Mouse (Mus musculus): Measurements from ENCODE around the gene Exoc6. TPM values are rescaled to one million over a fixed set of nuclear protein-coding genes. Genes with fewer than 3 reads are reported as not detected.

The Exoc6 gene
- total and polyA plus RNA-seq, 3 experiments, result 30.2 to 41.2 TPM; not detected in 1

GRCm38 (mm10) chr19:37580438-37580837, 30.2 kb downstream of the Exoc6 start:
- no peaks in the 10 kb centered on the region for H3K9me3 ChIP-seq (replicated peaks; ENCODE audit: insufficient read depth, low read length)
- no peaks in the 10 kb centered on the region for H3K79me2 ChIP-seq (ENCODE audit: control insufficient read depth, insufficient read depth, low read length, poor library complexity)
- no peak overlapping the region for H3K27ac ChIP-seq (ENCODE audit: control insufficient read depth, low read depth, low read length)
- H3K27me3 ChIP-seq (ENCODE audit: control insufficient read depth in 1 of 2, insufficient read depth in 2 of 2, low read length in 2 of 2), result no peaks in the 10 kb centered on the region
- no peak overlapping the region for H3K9ac ChIP-seq (ENCODE audit: control insufficient read depth, low read depth, low read length, poor library complexity, severe bottlenecking)
- DNase-seq (ENCODE audit: low read depth, low spot score), result no peak
- H3K4me1 ChIP-seq (ENCODE audit: control insufficient read depth in 1 of 2, insufficient read depth in 2 of 2, low read length in 2 of 2), result no peaks in the 10 kb centered on the region
- no peak for TF ChIP-seq POLR2A (IDR thresholded peaks at IDR 0.05; ENCODE audit: control insufficient read depth in 1 of 2, insufficient read depth in 1 of 2, low read depth in 1 of 2, low read length in 2 of 2, poor library complexity in 1 of 2)
- TF ChIP-seq ZKSCAN1 (IDR thresholded peaks at IDR 0.05; ENCODE audit: low read depth, low read length), result no peak
- TF ChIP-seq MAZ (IDR thresholded peaks at IDR 0.05; ENCODE audit: low read depth, low read length), result no peak
- TF ChIP-seq ZC3H11A (IDR thresholded peaks at IDR 0.05; ENCODE audit: low read depth, low read length), result no peak
- TF ChIP-seq TBP (IDR thresholded peaks at IDR 0.05; ENCODE audit: low read depth, low read length), result no peak
- no peak for TF ChIP-seq MYB (IDR thresholded peaks at IDR 0.05; ENCODE audit: low read depth, low read length)
- TF ChIP-seq SIN3A (IDR thresholded peaks at IDR 0.05; ENCODE audit: low read length), result no peak
- no peak for TF ChIP-seq ZNF384 (IDR thresholded peaks at IDR 0.05; ENCODE audit: low read depth, low read length)
- no peak for TF ChIP-seq MYC (IDR thresholded peaks at IDR 0.05; ENCODE audit: low read depth, low read length)
- no peak for TF ChIP-seq ZMIZ1 (IDR thresholded peaks at IDR 0.05; ENCODE audit: low read depth, low read length)
- TF ChIP-seq ELF1 (IDR thresholded peaks at IDR 0.05; ENCODE audit: low read depth, low read length), result no peak
- no peak for TF ChIP-seq UBTF (IDR thresholded peaks at IDR 0.05; ENCODE audit: borderline replicate concordance, insufficient read depth, low read depth, low read length)
- no peak for TF ChIP-seq SMC3 (IDR thresholded peaks at IDR 0.05; ENCODE audit: low read depth, low read length)
- no peak for TF ChIP-seq NELFE (IDR thresholded peaks at IDR 0.05; ENCODE audit: low read depth, low read length)
- no peak for TF ChIP-seq MAFK (IDR thresholded peaks at IDR 0.05; ENCODE audit: borderline replicate concordance, low read depth, low read length)
- TF ChIP-seq CHD1 (IDR thresholded peaks at IDR 0.05; ENCODE audit: low read depth, low read length), result no peak
- TF ChIP-seq GABPA (IDR thresholded peaks at IDR 0.05; ENCODE audit: low read depth, low read length), result no peak
- no peak for TF ChIP-seq MEF2A (IDR thresholded peaks at IDR 0.05; ENCODE audit: extremely low read depth, insufficient replicate concordance, low read depth, low read length, poor library complexity, severe bottlenecking)
- TF ChIP-seq ETS1 (IDR thresholded peaks at IDR 0.05; ENCODE audit: low read depth, low read length), result no peak
- TF ChIP-seq GATA1 (IDR thresholded peaks at IDR 0.05; ENCODE audit: low read depth, low read length), result no peak
- no peak overlapping the region for H3K4me3 ChIP-seq (ENCODE audit: control insufficient read depth in 1 of 2, insufficient read depth in 1 of 2, low read depth in 2 of 2, low read length in 2 of 2)
- H3K36me3 ChIP-seq (ENCODE audit: control insufficient read depth in 1 of 2, insufficient read depth in 2 of 2, low read length in 2 of 2), result peaks cover 0 to 25% of the 10 kb centered on the region in 2 experiments; a peak in 2 of 4 replicates

DNA sequence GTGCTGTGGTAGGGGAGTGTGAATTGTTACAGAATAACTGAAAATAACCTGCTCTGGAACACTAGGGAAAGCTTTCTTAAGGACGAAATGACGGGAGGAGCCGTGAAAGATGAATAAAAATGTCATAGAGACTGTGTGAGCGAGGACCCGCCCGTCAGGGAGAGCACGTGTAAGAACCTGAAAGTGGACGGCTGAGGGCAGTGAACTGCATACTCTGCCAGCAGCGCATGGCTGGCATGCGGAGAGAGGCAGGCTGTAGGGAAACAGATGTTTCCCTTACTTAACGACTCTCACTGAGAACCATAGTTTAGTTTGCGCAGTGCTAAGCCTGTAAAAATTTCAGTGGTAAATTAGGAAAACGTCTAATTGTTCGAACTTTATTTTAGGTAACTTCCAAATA, 35.0 kb downstream of the Exoc6 start:
- H3K27me3 ChIP-seq (ENCODE audit: control insufficient read depth in 1 of 2, insufficient read depth in 2 of 2, low read length in 2 of 2), result no peaks in the 10 kb centered on the region
- no peak for DNase-seq (ENCODE audit: low read depth, low spot score)
- no peaks in the 10 kb centered on the region for H3K9me3 ChIP-seq (replicated peaks; ENCODE audit: insufficient read depth, low read length)
- TF ChIP-seq CTCF (IDR thresholded peaks at IDR 0.05 in 2 of 3, conservative IDR thresholded peaks at IDR 0.05 in 1 of 3; ENCODE audit: control insufficient read depth in 1 of 3, insufficient read depth in 1 of 3, low read depth in 2 of 3, low read length in 3 of 3, poor library complexity in 1 of 3, severe bottlenecking in 1 of 3) (no peak), TAL1 (IDR thresholded peaks at IDR 0.05; ENCODE audit: low read length) (no peak), MAX (IDR thresholded peaks at IDR 0.05; ENCODE audit: low read length) (no peak), RAD21 (IDR thresholded peaks at IDR 0.05; ENCODE audit: low read depth, low read length) (no peak), ETS1 (IDR thresholded peaks at IDR 0.05; ENCODE audit: low read depth, low read length) (no peak), USF2 (IDR thresholded peaks at IDR 0.05; ENCODE audit: borderline replicate concordance in 1 of 2, insufficient read depth in 1 of 2, low read depth in 1 of 2, low read length in 2 of 2) (no peak), CHD2 (IDR thresholded peaks at IDR 0.05; ENCODE audit: low read length) (no peak), ZMIZ1 (IDR thresholded peaks at IDR 0.05; ENCODE audit: low read depth, low read length) (no peak), TCF12 (IDR thresholded peaks at IDR 0.05; ENCODE audit: low read depth, low read length) (no peak), MYC (IDR thresholded peaks at IDR 0.05; ENCODE audit: low read depth, low read length) (no peak), GATA1 (IDR thresholded peaks at IDR 0.05; ENCODE audit: low read depth, low read length) (no peak), ZC3H11A (IDR thresholded peaks at IDR 0.05; ENCODE audit: low read depth, low read length) (no peak), BHLHE40 (IDR thresholded peaks at IDR 0.05; ENCODE audit: borderline replicate concordance, low read depth, low read length) (no peak), MYB (IDR thresholded peaks at IDR 0.05; ENCODE audit: low read depth, low read length) (no peak), HCFC1 (IDR thresholded peaks at IDR 0.05; ENCODE audit: low read depth, low read length) (no peak), SMC3 (IDR thresholded peaks at IDR 0.05; ENCODE audit: low read depth, low read length) (no peak), NELFE (IDR thresholded peaks at IDR 0.05; ENCODE audit: low read depth, low read length) (no peak), MXI1 (IDR thresholded peaks at IDR 0.05; ENCODE audit: low read depth, low read length) (no peak)
- H3K27ac ChIP-seq (ENCODE audit: control insufficient read depth, low read depth, low read length), result no peak overlapping the region
- no peak overlapping the region for H3K9ac ChIP-seq (ENCODE audit: control insufficient read depth, low read depth, low read length, poor library complexity, severe bottlenecking)
- H3K79me2 ChIP-seq (ENCODE audit: control insufficient read depth, insufficient read depth, low read length, poor library complexity), result no peaks in the 10 kb centered on the region
- no peaks in the 10 kb centered on the region for H3K4me1 ChIP-seq (ENCODE audit: control insufficient read depth in 1 of 2, insufficient read depth in 2 of 2, low read length in 2 of 2)
- no peak overlapping the region for H3K4me3 ChIP-seq (ENCODE audit: control insufficient read depth in 1 of 2, insufficient read depth in 1 of 2, low read depth in 2 of 2, low read length in 2 of 2)
- H3K36me3 ChIP-seq (ENCODE audit: control insufficient read depth in 1 of 2, insufficient read depth in 2 of 2, low read length in 2 of 2), result peaks cover 0 to 35% of the 10 kb centered on the region in 2 experiments; a peak in 2 of 4 replicates
